Mouse (Mus musculus) kidney, adult 2 months (tissue): ENCODE results near the gene Cacna1s.

Experiments
- CTCF ChIP-seq: fragments of 200-500 bp; conservative IDR thresholded peaks from 2 replicates; pipeline ENCODE4 v1.5.1; 2011; ENCODE audit warnings: low read depth, mild to moderate bottlenecking, control low read depth, low read length, moderate library complexity, mixed read lengths; ENCODE audit not compliant: insufficient read depth, insufficient read length
- POLR2A ChIP-seq: fragments of 200-500 bp; IDR thresholded peaks from one replicate; pipeline ENCODE4 v1.6.1; 2011; ENCODE audit warnings: low read depth, low read length, control low read depth

- TF ChIP-seq CTCF (no peak), POLR2A (no peak)
Measured at GRCm38 (mm10) chr1:136102981-136103380, 50.4 kb downstream of the Cacna1s start.
